Mouse (Mus musculus): ENCODE results near the gene Atp2b4. TPM values are rescaled to one million over a fixed set of nuclear protein-coding genes. Genes with fewer than 3 reads are reported as not detected.

Atp2b4 gene
- polyA plus RNA-seq, 1 experiment from 2014 or later = 38.8 TPM

DNA sequence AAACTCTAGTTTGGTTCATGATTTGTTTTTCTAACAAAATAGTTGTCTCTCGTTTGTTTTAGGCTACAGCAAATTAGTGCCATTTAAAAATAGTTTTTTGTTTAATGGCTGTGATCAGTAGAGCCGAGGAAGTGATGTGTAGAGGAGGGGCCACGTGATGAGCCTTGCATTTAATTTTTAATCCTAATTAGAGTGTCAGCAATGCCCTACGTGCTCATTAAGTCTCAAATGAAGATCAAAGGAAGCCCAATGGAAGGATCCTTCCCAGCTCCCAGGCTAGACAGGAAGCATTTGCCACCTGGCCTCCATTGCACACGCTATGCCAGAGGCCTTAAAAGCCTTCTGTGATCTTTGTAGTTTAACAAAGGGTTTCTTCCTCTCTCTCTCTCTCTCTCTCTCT lies 8.5 kb upstream of the Atp2b4 start:
- WGBS = 72% methylated on average over 5 of the region's 5 CpGs
- Histone ChIP-seq H3K4me3 (ENCODE audit: low read depth, low read length) (no peak overlapping the region), H3K27ac (ENCODE audit: low read length) (no peak overlapping the region), H3K27me3 (ENCODE audit: control insufficient read depth, insufficient read depth, low read length) (no peaks in the 10 kb centered on the region), H3K4me1 (ENCODE audit: control insufficient read depth, insufficient read depth, low read length) (no peaks in the 10 kb centered on the region), H3K36me3 (ENCODE audit: control insufficient read depth, insufficient read depth, low read length) (no peaks in the 10 kb centered on the region), H3K9ac (replicated peaks; ENCODE audit: low read depth, low read length) (no peak overlapping the region), H3K9me3 (ENCODE audit: control insufficient read depth, low read depth, low read length) (no peaks in the 10 kb centered on the region), H3K4me2 (replicated peaks; ENCODE audit: low read depth, low read length) (no peak overlapping the region)
- no peak for ATAC-seq (ENCODE audit: insufficient number of reproducible peaks, insufficient read depth, low FRiP score, low read depth)

GRCm38 (mm10) chr1:133808020-133808419 lies 7.2 kb upstream of the Atp2b4 start:
- no peak overlapping the region for H3K27ac ChIP-seq (ENCODE audit: low read length)
- no peaks in the 10 kb centered on the region for H3K4me1 ChIP-seq (ENCODE audit: control insufficient read depth, insufficient read depth, low read length)
- no peaks in the 10 kb centered on the region for H3K36me3 ChIP-seq (ENCODE audit: control insufficient read depth, insufficient read depth, low read length)
- no peaks in the 10 kb centered on the region for H3K9me3 ChIP-seq (ENCODE audit: control insufficient read depth, low read depth, low read length)
- H3K9ac ChIP-seq (replicated peaks; ENCODE audit: low read depth, low read length) = no peak overlapping the region
- H3K27me3 ChIP-seq (ENCODE audit: control insufficient read depth, insufficient read depth, low read length) = no peaks in the 10 kb centered on the region
- 60% methylated on average over 8 of the region's 8 CpGs for WGBS
- no peak for ATAC-seq (ENCODE audit: insufficient number of reproducible peaks, insufficient read depth, low FRiP score, low read depth)
- no peak overlapping the region for H3K4me3 ChIP-seq (ENCODE audit: low read depth, low read length)
- no peak overlapping the region for H3K4me2 ChIP-seq (replicated peaks; ENCODE audit: low read depth, low read length)

DNA sequence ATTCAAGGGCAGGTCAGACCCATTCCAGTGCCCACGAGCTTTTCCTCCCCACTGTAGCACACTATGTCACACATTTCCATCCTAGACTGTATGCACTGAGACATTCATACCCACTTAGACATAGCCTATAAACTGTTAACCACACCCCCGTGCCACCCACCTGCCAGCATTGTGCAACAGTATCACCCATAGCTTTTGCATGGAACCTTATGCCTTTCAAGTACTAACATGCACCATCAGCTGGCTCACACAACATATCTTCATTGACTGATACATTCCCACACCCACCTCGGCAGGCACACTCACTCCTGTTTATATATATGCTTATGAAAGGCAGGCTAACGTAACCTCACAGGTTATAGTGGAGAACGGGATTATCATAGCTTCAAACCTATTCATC lies 902 bp upstream of the Atp2b4 start:
- no peak overlapping the region; the same call in 1 of the 2 replicates for H3K4me2 ChIP-seq (replicated peaks; ENCODE audit: low read depth, low read length)

DNA sequence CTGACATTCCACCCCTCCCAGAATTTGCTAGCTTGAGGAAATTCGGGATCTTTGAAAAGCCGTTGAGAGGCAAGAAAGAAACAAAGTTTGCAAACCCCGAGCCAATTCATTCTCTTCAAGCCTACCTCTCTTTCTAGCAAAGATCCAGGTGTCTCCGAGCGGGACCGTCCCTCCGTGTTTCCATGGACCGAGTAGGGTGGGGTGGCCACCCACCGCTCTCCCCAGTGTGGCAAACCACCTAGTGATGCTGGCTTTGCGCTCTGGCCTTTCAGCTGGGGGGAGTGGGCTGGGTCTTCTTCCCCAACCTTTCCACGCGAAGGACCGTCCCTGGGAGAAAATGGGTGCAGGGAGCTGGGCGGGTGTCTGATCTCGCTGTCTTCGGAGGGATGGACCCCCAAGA lies 329 bp downstream of the Atp2b4 start:
- Histone ChIP-seq H3K4me1 (ENCODE audit: control insufficient read depth, insufficient read depth, low read length) (peaks cover 25% of the 10 kb centered on the region), H3K4me3 (ENCODE audit: low read depth, low read length) (peak overlapping the region; percentile 65), H3K9ac (replicated peaks; ENCODE audit: low read depth, low read length) (peak overlapping the region; percentile 42; the same call in 1 of the 2 replicates), H3K4me2 (replicated peaks; ENCODE audit: low read depth, low read length) (peak overlapping the region; percentile 88), H3K36me3 (ENCODE audit: control insufficient read depth, insufficient read depth, low read length) (no peaks in the 10 kb centered on the region), H3K9me3 (ENCODE audit: control insufficient read depth, low read depth, low read length) (no peaks in the 10 kb centered on the region), H3K27me3 (ENCODE audit: control insufficient read depth, insufficient read depth, low read length) (no peaks in the 10 kb centered on the region), H3K27ac (ENCODE audit: low read length) (peak overlapping the region; percentile 67)
- ATAC-seq (ENCODE audit: insufficient number of reproducible peaks, insufficient read depth, low FRiP score, low read depth) = peak; percentile 28; the same call in 1 of the 2 replicates
- WGBS = 0% methylated on average over 16 of the region's 16 CpGs

More for the DNA sequence above, 902 bp upstream of the Atp2b4 start:
- Histone ChIP-seq H3K36me3 (ENCODE audit: control insufficient read depth, insufficient read depth, low read length) (no peaks in the 10 kb centered on the region), H3K9ac (replicated peaks; ENCODE audit: low read depth, low read length) (no peak overlapping the region), H3K4me3 (ENCODE audit: low read depth, low read length) (no peak overlapping the region), H3K27ac (ENCODE audit: low read length) (no peak overlapping the region), H3K27me3 (ENCODE audit: control insufficient read depth, insufficient read depth, low read length) (no peaks in the 10 kb centered on the region), H3K4me1 (ENCODE audit: control insufficient read depth, insufficient read depth, low read length) (peaks cover 25% of the 10 kb centered on the region), H3K9me3 (ENCODE audit: control insufficient read depth, low read depth, low read length) (no peaks in the 10 kb centered on the region)
- 57% methylated on average over 5 of the region's 5 CpGs for WGBS
- no peak for ATAC-seq (ENCODE audit: insufficient number of reproducible peaks, insufficient read depth, low FRiP score, low read depth)

- Histone ChIP-seq H3K27ac (ENCODE audit: low read length) (peak overlapping the region; percentile 67; the same call in 1 of the 2 replicates), H3K4me2 (replicated peaks; ENCODE audit: low read depth, low read length) (peak overlapping the region; percentile 88), H3K4me3 (ENCODE audit: low read depth, low read length) (peak overlapping the region; percentile 65), H3K9me3 (ENCODE audit: control insufficient read depth, low read depth, low read length) (no peaks in the 10 kb centered on the region), H3K27me3 (ENCODE audit: control insufficient read depth, insufficient read depth, low read length) (no peaks in the 10 kb centered on the region), H3K36me3 (ENCODE audit: control insufficient read depth, insufficient read depth, low read length) (no peaks in the 10 kb centered on the region), H3K4me1 (ENCODE audit: control insufficient read depth, insufficient read depth, low read length) (peaks cover 25% of the 10 kb centered on the region), H3K9ac (replicated peaks; ENCODE audit: low read depth, low read length) (peak overlapping the region; percentile 40; the same call in 1 of the 2 replicates)
- no peak for ATAC-seq (ENCODE audit: insufficient number of reproducible peaks, insufficient read depth, low FRiP score, low read depth)
- WGBS = 3% methylated on average over 21 of the region's 21 CpGs
These were observed 975 bp downstream of the Atp2b4 start for GRCm38 (mm10) chr1:133799686-133800445.

DNA sequence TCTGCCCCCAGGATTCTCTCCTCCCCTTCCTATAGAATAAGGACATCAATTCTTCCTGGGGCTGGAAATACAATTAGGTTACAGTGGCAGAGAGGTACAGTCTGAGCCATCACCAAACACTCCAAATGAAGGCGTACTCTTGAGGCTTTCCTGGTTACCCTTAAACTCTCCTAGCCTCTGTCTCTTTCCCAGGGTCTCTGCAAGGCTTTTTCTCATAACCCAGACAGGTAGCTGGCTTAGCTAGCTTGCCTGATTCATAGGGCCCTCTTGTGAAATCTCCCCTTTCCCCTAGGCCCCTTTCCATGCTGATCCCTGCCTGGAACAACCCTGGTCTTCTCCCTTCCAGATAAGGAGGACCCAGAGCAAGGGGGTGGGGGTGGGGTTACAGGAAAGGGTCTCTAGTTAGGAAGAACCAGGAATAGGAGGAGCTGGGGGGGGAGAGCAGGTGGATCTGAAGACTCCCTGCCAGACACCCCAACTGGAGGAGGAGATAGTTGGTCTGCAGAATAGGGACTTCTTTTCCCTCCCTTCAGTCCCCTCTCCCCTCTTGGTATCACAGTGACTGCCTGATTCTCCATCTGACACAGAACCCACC lies 1.9 kb downstream of the Atp2b4 start:
- no peaks in the 10 kb centered on the region for H3K36me3 ChIP-seq (ENCODE audit: control insufficient read depth, insufficient read depth, low read length)
- ATAC-seq (ENCODE audit: insufficient number of reproducible peaks, insufficient read depth, low FRiP score, low read depth) = no peak
- peaks cover 25% of the 10 kb centered on the region for H3K4me1 ChIP-seq (ENCODE audit: control insufficient read depth, insufficient read depth, low read length)
- H3K4me2 ChIP-seq (replicated peaks; ENCODE audit: low read depth, low read length) = peak overlapping the region; percentile 88
- no peaks in the 10 kb centered on the region for H3K27me3 ChIP-seq (ENCODE audit: control insufficient read depth, insufficient read depth, low read length)
- peak overlapping the region; percentile 65 for H3K4me3 ChIP-seq (ENCODE audit: low read depth, low read length)
- no peak overlapping the region for H3K9ac ChIP-seq (replicated peaks; ENCODE audit: low read depth, low read length)
- WGBS = 75% methylated on average over 1 of the region's 1 CpGs
- H3K27ac ChIP-seq (ENCODE audit: low read length) = 0 out of 2 replicates have a peak overlapping the region, but pooled peaks have one; percentile 33
- H3K9me3 ChIP-seq (ENCODE audit: control insufficient read depth, low read depth, low read length) = no peaks in the 10 kb centered on the region

DNA sequence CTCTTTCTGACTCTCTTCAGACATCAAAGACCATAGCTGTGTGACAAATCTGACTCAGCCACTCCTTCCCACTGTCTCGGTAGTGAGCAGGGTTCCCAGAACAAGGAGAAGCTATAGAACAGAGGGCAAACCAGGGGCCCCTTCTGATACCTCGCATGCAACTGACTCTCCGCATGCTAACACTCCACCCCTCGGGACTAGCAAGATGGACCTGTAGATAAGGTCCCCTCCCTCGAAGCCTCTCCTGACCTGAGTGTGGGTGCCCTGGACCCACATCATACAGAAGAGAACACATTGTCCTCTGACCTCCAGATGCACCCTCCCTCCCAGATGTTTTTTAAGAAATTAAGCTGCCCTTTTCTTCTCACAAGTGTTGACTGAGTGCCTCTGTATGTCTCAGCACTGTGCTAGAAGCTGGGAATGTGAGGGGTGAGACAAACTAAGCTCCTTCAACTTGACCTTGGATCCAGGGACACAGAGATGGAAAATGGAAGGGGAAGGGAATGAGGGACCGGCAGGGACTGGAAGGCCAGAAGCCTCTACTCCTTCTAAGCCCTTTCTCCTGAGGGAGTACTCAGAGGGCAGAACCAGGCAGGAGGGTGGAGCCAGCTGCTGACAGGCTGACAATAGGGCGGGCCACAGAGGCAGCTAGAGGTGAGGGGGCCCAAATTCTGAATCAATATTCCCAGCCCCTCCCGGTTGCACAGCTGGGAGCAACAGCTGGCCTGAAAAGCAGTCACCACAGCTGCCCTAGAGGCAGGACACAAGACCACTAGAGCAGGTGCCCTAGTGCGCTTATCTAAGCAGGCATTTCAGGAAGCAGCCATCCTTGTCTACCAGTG lies 2.6 kb downstream of the Atp2b4 start:
- Histone ChIP-seq H3K9me3 (ENCODE audit: control insufficient read depth, low read depth, low read length) (no peaks in the 10 kb centered on the region), H3K4me3 (ENCODE audit: low read depth, low read length) (peak overlapping the region; percentile 65; the same call in 1 of the 2 replicates), H3K27ac (ENCODE audit: low read length) (no peak overlapping the region)

GRCm38 (mm10) chr1:133797327-133797978 lies 3.4 kb downstream of the Atp2b4 start:
- no peak overlapping the region for H3K27ac ChIP-seq (ENCODE audit: low read length)
- 74% methylated on average over 1 of the region's 1 CpGs for WGBS
- H3K27me3 ChIP-seq (ENCODE audit: control insufficient read depth, insufficient read depth, low read length) = no peaks in the 10 kb centered on the region
- H3K9me3 ChIP-seq (ENCODE audit: control insufficient read depth, low read depth, low read length) = no peaks in the 10 kb centered on the region
- peak overlapping the region; percentile 88; the same call in 1 of the 2 replicates for H3K4me2 ChIP-seq (replicated peaks; ENCODE audit: low read depth, low read length)
- H3K36me3 ChIP-seq (ENCODE audit: control insufficient read depth, insufficient read depth, low read length) = no peaks in the 10 kb centered on the region
- H3K4me1 ChIP-seq (ENCODE audit: control insufficient read depth, insufficient read depth, low read length) = peaks cover 29% of the 10 kb centered on the region
- H3K4me3 ChIP-seq (ENCODE audit: low read depth, low read length) = no peak overlapping the region
- no peak overlapping the region for H3K9ac ChIP-seq (replicated peaks; ENCODE audit: low read depth, low read length)
- ATAC-seq (ENCODE audit: insufficient number of reproducible peaks, insufficient read depth, low FRiP score, low read depth) = no peak

More for the DNA sequence above, 2.6 kb downstream of the Atp2b4 start:
- no peaks in the 10 kb centered on the region for H3K36me3 ChIP-seq (ENCODE audit: control insufficient read depth, insufficient read depth, low read length)
- peaks cover 29% of the 10 kb centered on the region for H3K4me1 ChIP-seq (ENCODE audit: control insufficient read depth, insufficient read depth, low read length)
- H3K9ac ChIP-seq (replicated peaks; ENCODE audit: low read depth, low read length) = no peak overlapping the region; the same call in 1 of the 2 replicates
- H3K4me2 ChIP-seq (replicated peaks; ENCODE audit: low read depth, low read length) = peak overlapping the region; percentile 88
- WGBS = 25% methylated on average over 9 of the region's 9 CpGs
- H3K27me3 ChIP-seq (ENCODE audit: control insufficient read depth, insufficient read depth, low read length) = no peaks in the 10 kb centered on the region
- peak; percentile 57; the same call in 1 of the 2 replicates for ATAC-seq (ENCODE audit: insufficient number of reproducible peaks, insufficient read depth, low FRiP score, low read depth)
